Mouse (Mus musculus) kidney, postnatal 36 days (tissue): ENCODE results near the gene Trappc2l.

Source experiments
- DNase-seq, 2 experiments: peaks; one replicate each; pipeline ENCODE4 v3.0.0; 2021 to 2022; ENCODE audit warnings: mixed read lengths in 2 of 2

Gene Trappc2l

GRCm38 (mm10) chr8:122656056-122656999 lies 44.9 kb downstream of the Trappc2l start:
- peak; percentile 46 to 60 for DNase-seq

- DNase-seq: no peak
Observed at GRCm38 (mm10) chr8:122658149-122658806, 46.8 kb downstream of the Trappc2l start.

DNA sequence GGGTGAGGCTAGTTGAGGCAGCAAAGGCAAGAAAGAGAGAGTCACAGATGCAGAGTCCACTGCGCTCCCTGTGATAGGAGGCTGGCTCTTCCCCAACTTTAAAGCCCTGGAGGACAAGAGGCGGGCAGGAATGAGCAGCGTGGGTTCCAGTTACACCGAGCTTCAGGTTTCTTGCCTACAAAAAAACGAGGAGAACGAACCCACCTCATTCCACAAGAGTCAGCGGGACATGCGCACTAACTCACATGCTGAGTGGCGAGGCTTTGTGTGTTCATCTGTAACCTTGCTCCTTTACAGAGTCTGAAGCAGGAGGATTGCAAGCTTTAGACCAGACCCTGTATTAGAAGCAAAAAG lies 47.3 kb downstream of the Trappc2l start:
- DNase-seq: no peak

- peak in 1 of 2 experiments; percentile 72 for DNase-seq
Observed at GRCm38 (mm10) chr8:122660022-122660421, 48.6 kb downstream of the Trappc2l start.

- DNase-seq: peak; percentile 67 to 69
Observed at GRCm38 (mm10) chr8:122661138-122661537, 49.7 kb downstream of the Trappc2l start.

DNA sequence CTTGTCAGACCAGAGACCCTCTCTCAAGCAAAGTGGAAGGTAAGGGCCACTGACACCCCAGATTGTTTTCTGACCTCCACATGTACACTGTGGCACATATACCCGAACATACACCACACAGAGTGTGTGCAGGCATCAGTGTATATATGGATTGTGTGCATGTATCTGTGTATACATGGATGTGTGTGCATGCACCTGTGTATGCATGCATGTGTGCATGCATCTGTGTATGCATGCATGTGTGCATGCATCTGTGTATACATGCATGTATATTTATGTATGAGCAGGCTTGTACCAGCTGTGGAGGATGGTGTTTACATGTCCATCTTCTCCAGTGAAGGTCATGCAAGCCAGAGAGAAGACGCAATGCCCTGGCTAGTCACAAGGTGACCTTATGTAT lies 50.5 kb downstream of the Trappc2l start:
- no peak for DNase-seq

DNA sequence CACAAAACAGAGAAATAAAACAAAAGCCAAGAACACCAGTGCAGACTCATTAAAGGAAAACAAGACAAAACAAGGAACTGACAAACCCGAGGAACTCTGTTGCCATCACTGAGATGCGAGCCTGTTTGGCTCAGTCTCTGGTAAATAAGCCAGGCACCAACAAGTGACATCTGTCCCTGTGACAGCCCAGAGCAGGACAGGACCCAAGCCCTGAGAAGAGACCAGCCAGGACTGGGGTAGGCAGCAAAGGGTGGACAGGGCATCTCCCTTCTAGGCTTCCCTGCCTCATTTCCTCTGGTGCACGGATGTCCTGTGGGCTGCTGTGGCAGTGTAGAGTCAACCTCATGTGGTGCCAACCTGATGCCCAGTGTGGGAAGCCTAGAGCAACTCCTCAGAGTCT lies 51.7 kb downstream of the Trappc2l start:
- no peak for DNase-seq

GRCm38 (mm10) chr8:122663670-122664069 lies 52.2 kb downstream of the Trappc2l start:
- DNase-seq: no peak

GRCm38 (mm10) chr8:122665221-122665620 lies 53.8 kb downstream of the Trappc2l start:
- peak; percentile 74 to 80 for DNase-seq

- DNase-seq: peak; percentile 82 to 89
Observed at GRCm38 (mm10) chr8:122665667-122666316, 54.4 kb downstream of the Trappc2l start.
